Mouse (Mus musculus) lung, adult 2 months (tissue): ENCODE results near the gene Ank. TPM values are rescaled to one million over a fixed set of nuclear protein-coding genes. Genes with fewer than 3 reads are reported as not detected.

ENCODE experiments used
- DNase-seq: peaks from one replicate; pipeline ENCODE4 v3.0.0; 2022
- H3K4me1 ChIP-seq: fragments of 200-500 bp; 2 replicates; pipeline ENCODE4 v1.6.1; 2011; ENCODE audit warnings: low read length; ENCODE audit not compliant: control insufficient read depth, insufficient read depth
- H3K4me3 ChIP-seq: fragments of 200-500 bp; replicated peaks from 2 replicates; pipeline ENCODE3; 2011; ENCODE audit warnings: low read depth, mild to moderate bottlenecking, control low read depth, low read length; ENCODE audit errors: extremely low read depth
- CTCF ChIP-seq: fragments of 200-500 bp; IDR thresholded peaks from 2 replicates; pipeline ENCODE4 v1.5.1; 2011; ENCODE audit warnings: mild to moderate bottlenecking, low read length, control low read depth; ENCODE audit not compliant: insufficient read depth
- POLR2A ChIP-seq: fragments of 200-500 bp; IDR thresholded peaks from 2 replicates; pipeline ENCODE4 v1.6.1; 2011; ENCODE audit warnings: low read depth, mild to moderate bottlenecking, control low read depth, low read length, borderline replicate concordance; ENCODE audit errors: extremely low read depth
- WGBS: fragments of 180-500 bp; shearing (Covaris S2); methylation state at CpG from one replicate; pipeline ENCODE4 v1.1.7; 2018; 5-methylcytosine and 5-hydroxymethylcytosine counted together
- polyA plus RNA-seq: library from polyadenylated mRNA; depleted of rRNA; stranded (reverse); fragments of >200 nt; gene quantifications from 2 replicates; pipeline ENCODE4 v1.2.3, GENCODE M21; 2012; rRNA removed

The Ank gene
- polyA plus RNA-seq, result 13.6 and 26.4 TPM in 2 replicates

DNA sequence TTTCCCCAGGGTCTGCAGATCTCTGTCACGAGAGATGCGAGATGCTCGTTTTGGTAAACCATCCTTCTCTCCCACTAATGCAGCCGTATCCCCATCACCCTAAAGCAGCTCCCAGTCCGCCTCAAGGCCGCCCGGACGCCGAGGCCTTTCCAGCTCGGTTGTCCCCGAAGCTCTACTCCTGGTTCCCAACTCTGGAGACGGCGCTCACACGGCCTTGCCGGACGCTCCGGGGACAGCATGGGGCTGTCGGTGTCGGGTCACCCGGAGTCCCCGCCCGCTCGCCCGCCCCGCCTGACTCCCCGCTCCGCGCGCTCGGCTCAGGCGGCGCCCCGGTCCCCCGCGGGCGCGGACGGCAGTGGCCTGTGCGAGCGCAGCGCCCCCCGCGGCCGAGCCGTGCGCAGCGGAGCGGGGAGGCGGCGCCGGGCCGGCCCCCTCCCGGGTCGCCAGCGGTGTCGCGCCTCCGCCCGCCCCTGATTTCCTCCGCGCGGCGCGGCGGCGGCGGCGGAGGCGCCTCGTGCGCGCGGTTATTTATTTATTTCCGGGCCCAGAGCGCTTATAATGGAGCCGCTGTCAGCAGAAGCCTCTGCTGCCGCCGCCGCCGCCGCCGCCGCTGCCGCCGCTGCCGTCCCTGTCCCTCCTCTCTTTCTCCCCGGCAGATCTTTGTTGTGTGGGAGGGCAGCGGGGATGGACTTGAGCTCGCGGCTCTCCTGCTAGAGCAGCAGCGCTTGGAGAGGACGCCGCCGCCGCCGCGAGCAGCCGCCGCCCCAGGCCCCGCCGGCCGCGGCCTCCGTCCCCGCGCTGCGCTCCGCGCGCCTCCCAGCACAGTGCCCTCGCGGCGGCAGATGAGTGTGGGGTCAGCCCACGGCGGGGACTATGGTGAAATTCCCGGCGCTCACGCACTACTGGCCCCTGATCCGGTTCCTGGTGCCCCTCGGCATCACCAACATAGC lies at the start of gene Ank:
Gene Ank, plus strand, starts transcription at position 547 of the 950 bp plus-strand sequence.
- WGBS, result 1% methylated on average over 106 of the region's 120 CpGs
- TF ChIP-seq POLR2A, result no peak
- TF ChIP-seq CTCF, result no peak
- Histone ChIP-seq H3K4me3 (peak within 1 kb of the TSS; percentile 76), H3K4me1 (no peaks in the 10 kb centered on the region)
- peak; percentile 75 for DNase-seq

GRCm38 (mm10) chr15:27418566-27419331 lies 47.7 kb upstream of the Ank start:
- no peaks in the 10 kb centered on the region; the same call in 1 of the 2 replicates for H3K4me1 ChIP-seq
- no peak for DNase-seq
- TF ChIP-seq POLR2A (no peak), CTCF (no peak)
- H3K4me3 ChIP-seq, result no peak overlapping the region
- WGBS, result 74% methylated on average over 3 of the region's 3 CpGs

DNA sequence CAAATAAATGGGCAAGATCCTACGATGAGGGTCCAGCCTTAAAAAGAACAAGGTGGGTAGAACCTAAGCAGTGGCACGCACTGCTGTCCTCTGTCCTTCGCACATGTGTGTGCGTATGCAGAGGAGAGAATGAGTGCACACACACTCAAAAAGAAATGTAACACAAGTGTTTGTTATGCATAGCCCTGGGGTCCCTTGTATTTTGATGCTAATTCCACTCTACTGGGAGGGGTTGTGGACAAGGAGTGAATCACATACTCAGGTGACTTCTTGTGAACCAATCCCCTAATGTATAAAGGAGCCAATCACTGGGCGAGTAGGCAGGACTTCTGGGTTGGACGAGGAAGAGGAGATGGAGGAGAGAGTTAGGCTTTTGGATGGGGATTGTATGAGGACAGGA lies 44.9 kb upstream of the Ank start:
- WGBS, result 85% methylated on average over 6 of the region's 6 CpGs
- no peak overlapping the region for H3K4me3 ChIP-seq
- DNase-seq, result no peak
- TF ChIP-seq CTCF (no peak), POLR2A (no peak)
- H3K4me1 ChIP-seq, result no peaks in the 10 kb centered on the region; the same call in 1 of the 2 replicates

GRCm38 (mm10) chr15:27427581-27427980 lies 38.9 kb upstream of the Ank start:
- WGBS, result 71% methylated on average over 3 of the region's 3 CpGs
- DNase-seq, result no peak

DNA sequence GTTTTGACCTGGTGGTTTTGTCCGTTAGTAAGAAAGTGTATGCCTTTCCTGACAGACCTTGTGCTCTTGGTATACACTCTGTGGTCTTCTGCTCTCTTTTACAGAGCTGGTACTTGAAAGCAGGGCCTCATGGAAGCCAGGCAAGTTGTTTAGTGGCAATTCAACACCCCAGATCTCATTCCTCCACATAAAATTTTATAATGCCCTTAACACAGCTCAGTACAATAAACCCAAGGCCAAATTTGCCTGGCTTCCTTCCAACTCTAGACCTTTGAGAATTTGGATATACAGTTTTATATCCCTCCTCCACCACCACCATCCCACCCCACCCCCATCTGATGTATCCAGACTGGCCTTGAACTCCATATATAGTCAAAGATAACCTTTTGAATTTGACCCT lies 36.2 kb upstream of the Ank start:
- H3K4me3 ChIP-seq, result no peak overlapping the region
- no peak for DNase-seq
- 100% methylated on average over 1 of the region's 1 CpGs for WGBS
- TF ChIP-seq CTCF, result no peak
- no peak for TF ChIP-seq POLR2A
- H3K4me1 ChIP-seq, result no peaks in the 10 kb centered on the region

More at GRCm38 (mm10) chr15:27427581-27427980, 38.9 kb upstream of the Ank start:
- H3K4me1 ChIP-seq, result no peaks in the 10 kb centered on the region; the same call in 1 of the 2 replicates
- H3K4me3 ChIP-seq, result no peak overlapping the region
- TF ChIP-seq POLR2A (no peak), CTCF (no peak)

- 61% methylated on average over 3 of the region's 4 CpGs for WGBS
- no peaks in the 10 kb centered on the region for H3K4me1 ChIP-seq
- TF ChIP-seq POLR2A (no peak), CTCF (no peak)
- DNase-seq, result no peak
- no peak overlapping the region for H3K4me3 ChIP-seq
Measured at GRCm38 (mm10) chr15:27432851-27433615, 33.4 kb upstream of the Ank start.

DNA sequence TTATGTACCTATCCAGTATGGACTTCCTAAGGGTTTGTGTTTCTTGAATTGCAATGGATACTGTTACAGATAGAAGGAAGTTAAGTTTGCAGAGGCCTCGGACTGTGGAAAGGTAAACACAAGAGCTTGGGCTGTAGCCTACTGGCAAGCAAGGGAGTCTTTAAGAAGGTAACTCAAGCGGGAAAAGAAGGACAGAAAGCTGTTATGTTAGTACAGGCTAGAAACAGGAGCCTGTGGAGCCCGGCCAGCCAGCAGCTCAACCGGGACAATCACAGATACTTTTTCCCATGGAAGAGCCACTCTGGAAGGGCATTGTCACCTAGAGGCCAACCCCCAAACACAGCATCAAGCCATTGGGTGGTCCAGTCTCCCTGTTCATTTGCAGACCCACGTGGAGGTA lies 31.1 kb upstream of the Ank start:
- DNase-seq, result no peak
- WGBS, result 70% methylated on average over 5 of the region's 5 CpGs
- Histone ChIP-seq H3K4me3 (no peak overlapping the region), H3K4me1 (no peaks in the 10 kb centered on the region)
- TF ChIP-seq CTCF, result no peak
- TF ChIP-seq POLR2A, result no peak

DNA sequence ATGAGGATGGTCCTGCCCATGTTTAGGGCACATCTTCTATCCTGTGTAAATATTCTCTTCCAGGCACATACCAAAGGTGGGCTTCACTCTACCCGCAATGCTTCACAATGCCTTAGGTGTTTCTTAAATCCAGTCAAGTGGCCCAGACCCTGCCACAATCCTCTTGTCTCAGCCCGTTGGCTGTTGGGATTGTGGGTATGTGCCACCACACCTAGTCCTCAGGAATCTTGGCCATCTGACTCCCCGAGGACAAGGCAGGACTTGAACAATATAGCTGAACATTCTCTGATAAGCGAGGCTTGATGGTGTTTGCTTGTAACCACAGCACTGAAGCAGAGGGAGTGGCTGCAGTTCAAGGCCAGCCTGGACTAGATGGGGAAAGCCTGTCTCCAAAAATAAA lies 30.3 kb upstream of the Ank start:
- Histone ChIP-seq H3K4me1 (no peaks in the 10 kb centered on the region), H3K4me3 (no peak overlapping the region)
- TF ChIP-seq POLR2A, result no peak
- TF ChIP-seq CTCF, result no peak
- no peak for DNase-seq
- 72% methylated on average over 4 of the region's 4 CpGs for WGBS

DNA sequence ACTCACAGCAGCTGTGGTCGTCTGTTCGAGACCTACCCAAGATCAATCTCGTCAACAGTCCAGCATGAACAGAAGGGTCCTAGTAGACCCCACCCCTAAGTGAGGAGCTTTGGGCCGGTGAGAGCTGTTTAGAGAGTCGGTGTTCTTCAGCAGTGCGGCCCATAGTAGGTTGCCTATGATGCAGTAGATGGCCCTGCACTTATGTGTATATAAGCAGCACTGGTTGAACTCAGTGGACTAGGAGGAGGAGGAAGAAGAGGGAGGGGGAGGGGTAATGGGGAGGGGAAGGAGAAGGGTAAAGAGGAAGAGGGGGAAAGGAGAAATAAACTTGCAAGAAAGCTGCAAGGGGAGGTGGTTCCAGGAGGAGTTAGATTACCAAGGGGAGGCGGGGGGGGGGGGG lies 25.4 kb upstream of the Ank start:
- TF ChIP-seq POLR2A (no peak), CTCF (no peak)
- no peak for DNase-seq
- Histone ChIP-seq H3K4me1 (no peaks in the 10 kb centered on the region), H3K4me3 (no peak overlapping the region)
- 82% methylated on average over 7 of the region's 7 CpGs for WGBS

DNA sequence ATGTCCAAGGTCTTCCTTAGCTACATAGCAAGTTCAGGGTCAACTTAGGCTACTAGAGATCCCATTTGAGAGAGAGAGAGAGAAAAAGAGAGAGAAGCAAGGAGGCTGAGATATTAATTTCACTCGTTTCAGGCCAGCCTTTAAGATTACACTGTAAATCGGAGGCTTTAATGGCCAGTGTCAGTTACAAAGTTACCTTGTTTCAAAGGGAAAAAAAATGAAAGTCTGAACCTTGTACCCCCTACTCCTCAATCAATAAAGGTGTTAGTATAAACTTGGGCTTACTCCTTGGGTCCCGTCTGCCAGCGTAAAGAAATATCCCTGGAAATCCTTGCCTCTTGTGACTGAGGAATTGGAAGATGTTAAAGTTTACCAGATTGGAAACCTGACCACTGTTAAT lies 24.9 kb upstream of the Ank start:
- WGBS, result 74% methylated on average over 4 of the region's 4 CpGs
- TF ChIP-seq CTCF (no peak), POLR2A (no peak)

More for the DNA sequence above, 24.9 kb upstream of the Ank start:
- Histone ChIP-seq H3K4me3 (no peak overlapping the region), H3K4me1 (no peaks in the 10 kb centered on the region)
- DNase-seq, result no peak
